Mouse (Mus musculus) adrenal gland, postnatal 25 days (tissue): ENCODE data around the gene Spatc1l. TPM values are rescaled to one million over a fixed set of nuclear protein-coding genes. Genes with fewer than 3 reads are reported as not detected.

Source experiments
- DNase-seq: peaks from one replicate; pipeline ENCODE4 v3.0.0; 2021; ENCODE audit warnings: mixed read lengths
- total RNA-seq: library from RNA; stranded (reverse); gene quantifications from 2 replicates; pipeline ENCODE4 v1.2.3, GENCODE M21; 2021

Gene Spatc1l
- total RNA-seq, 1 experiment from 2014 or later, result not detected

DNA sequence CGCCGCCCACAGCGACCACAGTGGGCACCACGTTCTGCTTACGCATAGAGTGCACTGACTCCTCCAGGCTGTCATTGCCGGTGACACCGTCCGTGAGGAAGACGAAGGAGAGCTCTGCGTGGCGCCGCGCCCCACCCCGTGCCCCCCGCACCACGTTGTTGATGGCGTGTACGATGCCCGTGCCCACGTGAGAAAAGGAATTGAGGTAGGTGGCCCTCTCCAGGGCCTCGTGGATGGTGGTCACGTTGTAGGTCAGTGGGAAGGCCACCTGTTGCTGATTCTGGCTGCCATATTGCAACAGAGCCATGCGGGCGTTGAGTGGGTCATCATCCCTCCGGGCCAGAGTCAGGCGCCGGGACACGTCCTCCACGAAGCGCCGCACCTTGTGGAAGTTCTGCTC, 34.3 kb downstream of the Spatc1l start:
- DNase-seq, result no peak

DNA sequence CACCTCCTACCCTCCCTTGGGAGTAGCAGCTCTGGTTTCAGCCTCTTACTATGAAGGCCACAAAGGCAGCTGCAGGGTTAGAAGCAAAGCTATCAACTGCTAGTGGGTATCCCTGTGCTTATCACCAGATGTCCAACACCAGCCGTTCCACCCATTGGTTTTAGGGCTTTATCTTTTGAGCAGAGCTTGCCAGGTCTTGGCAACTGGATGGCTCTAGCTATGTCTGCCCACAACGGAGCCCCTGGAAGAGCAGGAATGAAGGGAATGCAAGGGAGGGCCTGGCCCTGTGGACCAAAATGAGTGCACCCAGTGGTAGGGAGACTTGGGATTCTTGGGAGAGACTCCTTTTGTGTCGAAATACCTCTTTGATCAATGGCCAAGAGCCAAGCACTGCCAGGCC, 40.6 kb downstream of the Spatc1l start:
- DNase-seq, result no peak

DNA sequence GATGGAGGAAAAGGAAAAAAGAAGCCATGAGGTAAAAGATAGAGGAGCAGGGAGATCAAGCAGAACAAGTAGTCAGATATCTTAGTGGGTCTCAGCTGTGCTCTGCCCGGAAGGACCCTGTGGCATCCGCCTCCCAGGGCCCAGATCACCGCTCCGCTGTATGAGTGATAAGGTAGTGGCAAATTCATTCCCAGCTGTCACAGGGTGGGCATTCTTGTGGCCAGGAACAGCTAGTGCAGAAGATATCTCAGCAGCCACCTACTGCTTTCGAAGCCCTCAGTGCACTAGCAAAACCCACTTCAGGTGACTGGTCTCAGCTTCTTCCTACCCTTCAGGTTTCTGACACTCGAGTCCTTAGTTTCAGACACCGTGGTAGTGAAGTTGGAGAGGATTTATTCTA, 50.4 kb downstream of the Spatc1l start:
- no peak for DNase-seq

Other genes starting within 250 kb of the Spatc1l start
- gene Dip2a, start 217.0 kb upstream of the Spatc1l start, total RNA-seq, result 28.5 and 33.2 TPM in 2 replicates
- not detected in 2 replicates for gene AC141477.1, start 121.8 kb upstream of the Spatc1l start, total RNA-seq
- gene Pcnt, start 119.5 kb upstream of the Spatc1l start, total RNA-seq, result 22.2 and 23.9 TPM in 2 replicates
- not detected in 2 replicates for gene 2610028H24Rik, start 113.2 kb upstream of the Spatc1l start, total RNA-seq
- 39.4 and 40.8 TPM in 2 replicates for gene Mcm3ap, start 93.3 kb upstream of the Spatc1l start, total RNA-seq
- 3.4 and 4.5 TPM in 2 replicates for gene Ybey, start 93.2 kb upstream of the Spatc1l start, total RNA-seq
- gene Lss, start 30.7 kb upstream of the Spatc1l start, total RNA-seq, result 116 and 134 TPM in 2 replicates
- gene Ftcd, start 13.4 kb downstream of the Spatc1l start, total RNA-seq, result 2.1 TPM in 1 of 2 replicates, not detected in the other
- 29.1 and 32.0 TPM in 2 replicates for gene Col6a2, start 61.4 kb downstream of the Spatc1l start, total RNA-seq
- gene Col6a1, start 163.9 kb downstream of the Spatc1l start, total RNA-seq, result 427 and 469 TPM in 2 replicates